Mouse (Mus musculus) kidney, embryonic 15.5 days (tissue): ENCODE data around the gene Dnm3. TPM values are rescaled to one million over a fixed set of nuclear protein-coding genes. Genes with fewer than 3 reads are reported as not detected.

ENCODE experiments used
- ATAC-seq: fragments of 200-750 bp; cut with Nextera tagmentation; replicated peaks from 2 replicates; pipeline ENCODE4 v1.8.0; 2017; ENCODE audit warnings: moderate TSS enrichment; ENCODE audit not compliant: low FRiP score
- H3K27ac ChIP-seq: fragments of 300-500 bp; sonication (generic); 2 replicates; pipeline ENCODE4 v1.5.1; 2015; ENCODE audit warnings: mild to moderate bottlenecking, inconsistent platforms
- H3K27me3 ChIP-seq: fragments of 300-500 bp; sonication (generic); 2 replicates; pipeline ENCODE4 v1.6.1; 2015; ENCODE audit warnings: inconsistent platforms
- H3K36me3 ChIP-seq: fragments of 300-500 bp; sonication (generic); 2 replicates; pipeline ENCODE4 v1.6.1; 2015; ENCODE audit warnings: inconsistent platforms
- H3K4me1 ChIP-seq: fragments of 300-500 bp; sonication (generic); 2 replicates; pipeline ENCODE4 v1.6.1; 2015; ENCODE audit warnings: inconsistent platforms
- H3K4me2 ChIP-seq: fragments of 300-500 bp; sonication (generic); 2 replicates; pipeline ENCODE4 v1.6.1; 2015; ENCODE audit warnings: moderate library complexity, mild to moderate bottlenecking, inconsistent platforms
- H3K4me3 ChIP-seq: fragments of 300-500 bp; sonication (generic); replicated peaks from 2 replicates; pipeline ENCODE4 v1.5.1; 2015; ENCODE audit warnings: mild to moderate bottlenecking, inconsistent platforms
- H3K9ac ChIP-seq: fragments of 300-500 bp; sonication (generic); 2 replicates; pipeline ENCODE4 v1.6.1; 2015; ENCODE audit warnings: mild to moderate bottlenecking, inconsistent platforms
- H3K9me3 ChIP-seq: fragments of 300-500 bp; sonication (generic); replicated peaks from 2 replicates; pipeline ENCODE4 v1.6.1; 2016; ENCODE audit warnings: inconsistent platforms
- WGBS: fragments of 180-500 bp; shearing (Covaris S2); methylation state at CpG from one replicate; pipeline ENCODE4 v1.1.7; 2015; ENCODE audit warnings: mixed read lengths; 5-methylcytosine and 5-hydroxymethylcytosine counted together
- microRNA counts: library from miRNA; unstranded; fragments of <30 nt; microRNA quantifications from one replicate; lab custom pipeline; 2016
- microRNA-seq: library from miRNA; unstranded; fragments of <30 nt; microRNA quantifications from one replicate; pipeline ENCODE4, GENCODE M21; 2016
- polyA plus RNA-seq: library from polyadenylated mRNA; unstranded; fragments of >200 nt; fragmentation: Nextera tagmentation; extraction: Ambion mirVana; gene quantifications from 2 replicates; pipeline ENCODE4 v1.2.1, GENCODE M21; 2015

Gene Dnm3
- polyA plus RNA-seq, 1 experiment from 2014 or later, result 7.6 TPM

DNA sequence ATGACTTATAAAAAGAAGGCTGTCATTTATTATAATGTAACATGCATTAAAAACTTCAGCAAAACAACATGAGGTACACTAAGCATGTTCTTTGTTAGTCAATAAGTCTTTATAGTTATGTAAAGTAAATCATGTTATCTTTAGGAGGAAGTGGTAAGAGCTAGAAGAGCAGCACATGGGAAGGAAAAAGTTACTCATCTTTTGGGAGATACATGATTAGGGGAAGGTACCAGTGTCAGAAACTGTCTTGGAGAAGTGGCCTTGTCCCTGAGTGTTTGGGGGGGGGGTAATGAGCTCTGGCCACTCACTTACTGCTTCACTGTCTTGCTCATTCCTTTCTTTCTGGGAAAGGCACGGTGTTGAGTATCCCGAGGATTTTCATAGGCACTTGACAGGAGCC lies 535.8 kb downstream of the Dnm3 start:
- Histone ChIP-seq H3K27ac (no peak overlapping the region), H3K4me2 (no peak overlapping the region), H3K9ac (no peak overlapping the region), H3K36me3 (no peaks in the 10 kb centered on the region), H3K4me3 (no peak overlapping the region), H3K4me1 (no peaks in the 10 kb centered on the region), H3K9me3 (no peaks in the 10 kb centered on the region), H3K27me3 (no peaks in the 10 kb centered on the region)
- 88% methylated on average over 2 of the region's 2 CpGs for WGBS
- ATAC-seq, result no peak

MicroRNAs within 50 kb of the gene (microRNA counts, 519-probe panel; counts per million panel counts)
- 4,211 counts per million, percentile 96 among the panel's probes with 10 or more counts for microRNA mmu-miR-199a-3p (lab: Ali Mortazavi, UCI)
- microRNA mmu-miR-199a-5p (lab: Ali Mortazavi, UCI), result 4,288 counts per million, percentile 97 among the panel's probes with 10 or more counts
- 2,835 counts per million, percentile 72 among the panel's probes with 10 or more counts for microRNA mmu-miR-214 (lab: Ali Mortazavi, UCI)

Small RNA genes lying within 50 kb of the gene (microRNA-seq; reads per million reads assigned to microRNA genes)
- 64.7 reads per million, percentile 53 among the genes with 10 or more reads in this experiment for gene Mir199a-2
- 4,138 reads per million, percentile 91 among the genes with 10 or more reads in this experiment for gene Mir214

Other genes starting within 250 kb of the Dnm3 start
- gene Mettl13, start 70.5 kb upstream of the Dnm3 start, polyA plus RNA-seq, result 24.9 and 26.9 TPM in 2 replicates
- gene Vamp4, start 92.5 kb upstream of the Dnm3 start, polyA plus RNA-seq, result 54.3 and 58.4 TPM in 2 replicates
- 0.18 and 0.47 TPM in 2 replicates for gene Myoc, start 161.1 kb upstream of the Dnm3 start, polyA plus RNA-seq
- gene Myocos, start 180.2 kb upstream of the Dnm3 start, polyA plus RNA-seq, result not detected in 2 replicates